Mouse (Mus musculus) bone marrow, adult 2 months (tissue): ENCODE data around the gene Plpp3. TPM values are rescaled to one million over a fixed set of nuclear protein-coding genes. Genes with fewer than 3 reads are reported as not detected.

ENCODE experiments used
- H3K27ac ChIP-seq: fragments of 200-500 bp; 2 replicates; pipeline ENCODE4 v1.5.1; 2012; ENCODE audit warnings: low read depth, mild to moderate bottlenecking, control low read depth, inconsistent platforms, low read length; ENCODE audit not compliant: control insufficient read depth, poor library complexity, insufficient read depth
- H3K4me1 ChIP-seq: fragments of 200-500 bp; 2 replicates; pipeline ENCODE4 v1.6.1; 2011; ENCODE audit warnings: low read length; ENCODE audit not compliant: control insufficient read depth, insufficient read depth
- H3K4me3 ChIP-seq: fragments of 200-500 bp; replicated peaks from 2 replicates; pipeline ENCODE3; 2011; ENCODE audit warnings: mild to moderate bottlenecking, low read depth, low read length, control low read depth; ENCODE audit not compliant: control insufficient read depth
- CTCF ChIP-seq: fragments of 200-500 bp; IDR thresholded peaks from 2 replicates; pipeline ENCODE4 v1.5.1; 2011; ENCODE audit warnings: low read length, control low read depth; ENCODE audit not compliant: control insufficient read depth, insufficient read depth
- POLR2A ChIP-seq: fragments of 200-500 bp; IDR thresholded peaks from 2 replicates; pipeline ENCODE4 v1.6.1; 2011; ENCODE audit warnings: low read depth, mild to moderate bottlenecking, control low read depth, low read length, borderline replicate concordance; ENCODE audit not compliant: control insufficient read depth
- WGBS: fragments of 180-500 bp; shearing (Covaris S2); methylation state at CpG from one replicate; pipeline ENCODE4 v1.1.7; 2018; 5-methylcytosine and 5-hydroxymethylcytosine counted together
- polyA plus RNA-seq: library from polyadenylated mRNA; stranded (reverse); fragments of >200 nt; gene quantifications from 2 replicates; pipeline ENCODE4 v1.2.4, GENCODE M21; 2011; ENCODE audit warnings: low replicate concordance; ENCODE audit not compliant: missing spikeins, insufficient read depth, insufficient read length

Gene Plpp3
- polyA plus RNA-seq, 1 experiment, result 7.9 TPM

GRCm38 (mm10) chr4:105223101-105223924 lies 66.2 kb downstream of the Plpp3 start:
- Histone ChIP-seq H3K4me1 (no peaks in the 10 kb centered on the region), H3K27ac (no peak overlapping the region), H3K4me3 (no peak overlapping the region)
- TF ChIP-seq POLR2A (no peak), CTCF (no peak)
- WGBS, result 83% methylated on average over 5 of the region's 5 CpGs

DNA sequence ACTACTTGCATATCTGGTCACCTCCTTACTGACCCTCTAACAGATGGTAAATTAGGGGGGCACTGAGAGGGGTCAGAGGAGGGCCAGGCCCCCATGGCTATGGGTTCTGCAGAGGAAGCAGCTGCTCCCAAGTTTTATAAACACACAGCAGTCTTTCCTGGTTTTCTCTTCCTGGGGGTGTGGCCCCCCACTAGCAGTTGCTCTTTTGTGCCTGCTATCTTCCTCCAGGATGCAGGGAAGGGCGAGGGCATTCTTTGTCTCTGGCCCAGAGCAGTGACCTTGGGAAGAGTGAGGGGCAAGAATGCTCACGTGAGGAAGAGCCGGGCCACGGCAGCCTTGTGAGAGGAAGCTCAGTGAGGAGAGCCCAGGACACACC lies 66.8 kb downstream of the Plpp3 start:
- H3K4me1 ChIP-seq, result no peaks in the 10 kb centered on the region
- no peak overlapping the region for H3K4me3 ChIP-seq
- 79% methylated on average over 4 of the region's 4 CpGs for WGBS
- TF ChIP-seq POLR2A (no peak), CTCF (no peak)
- H3K27ac ChIP-seq, result no peak overlapping the region

DNA sequence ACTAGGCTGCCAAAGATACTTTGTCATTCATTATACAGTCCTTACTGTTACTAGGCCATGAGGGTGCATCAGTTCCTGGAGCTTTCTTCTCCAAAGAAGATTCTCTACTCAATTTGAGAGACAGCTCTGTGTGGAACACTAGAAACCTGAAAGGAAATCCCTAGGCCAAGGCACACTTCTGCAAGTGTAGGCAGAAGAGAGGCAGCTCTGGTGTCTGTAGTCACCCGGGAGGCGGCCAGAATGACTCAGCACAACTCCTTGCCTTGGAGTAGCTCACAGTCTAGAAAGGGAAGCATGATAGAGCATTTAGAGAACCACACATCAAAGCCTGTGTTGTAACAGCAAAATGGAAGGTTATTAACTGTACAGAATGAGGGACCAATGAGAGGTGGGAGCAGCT lies 68.4 kb downstream of the Plpp3 start:
- Histone ChIP-seq H3K27ac (no peak overlapping the region), H3K4me3 (no peak overlapping the region), H3K4me1 (no peaks in the 10 kb centered on the region)
- TF ChIP-seq CTCF, result no peak
- 9% methylated on average over 2 of the region's 2 CpGs for WGBS

DNA sequence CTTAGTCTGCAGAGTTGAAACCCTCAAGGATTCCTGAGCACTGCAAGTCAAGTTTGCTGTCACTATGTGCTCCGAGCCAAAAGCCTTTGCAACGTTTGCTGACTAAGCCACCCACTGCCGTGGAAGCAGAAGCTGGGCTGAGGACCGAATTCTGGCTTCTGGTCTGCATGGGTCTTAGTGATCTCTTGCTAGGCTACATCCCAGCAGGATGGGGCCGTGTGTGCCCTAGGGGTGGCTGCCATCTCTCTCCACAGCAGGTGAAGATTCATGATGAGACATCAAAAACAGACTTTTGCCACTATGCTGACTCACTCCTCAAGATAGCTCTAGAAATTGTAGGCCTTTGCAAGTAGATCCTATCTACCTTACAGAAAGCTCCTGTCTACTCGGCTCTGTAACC lies 69.2 kb downstream of the Plpp3 start:
- no peak overlapping the region for H3K27ac ChIP-seq
- TF ChIP-seq POLR2A (no peak), CTCF (no peak)
- WGBS, result 53% methylated on average over 6 of the region's 6 CpGs
- no peak overlapping the region for H3K4me3 ChIP-seq
- no peaks in the 10 kb centered on the region for H3K4me1 ChIP-seq

DNA sequence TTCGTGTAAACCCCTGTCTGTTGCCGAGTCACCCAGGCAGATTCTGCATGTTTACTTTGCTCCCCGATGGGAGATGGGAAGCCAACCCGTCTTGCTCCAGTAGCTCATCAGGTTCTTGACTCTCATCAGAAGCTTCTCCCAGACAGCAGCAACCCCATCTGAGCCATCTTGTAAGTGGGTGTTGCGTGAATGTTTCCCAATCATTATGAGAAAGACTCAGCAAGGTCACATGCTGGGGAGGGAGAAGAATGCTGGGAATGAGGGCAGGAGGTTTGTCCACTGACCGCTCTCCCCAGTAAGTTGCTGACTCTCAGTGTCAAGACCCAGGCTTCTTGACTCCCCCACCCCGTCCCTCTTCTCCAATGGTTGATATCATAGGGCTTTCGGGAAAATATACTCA lies 73.0 kb downstream of the Plpp3 start:
- WGBS, result 82% methylated on average over 8 of the region's 8 CpGs
- Histone ChIP-seq H3K4me1 (no peaks in the 10 kb centered on the region), H3K4me3 (no peak overlapping the region), H3K27ac (no peak overlapping the region)
- TF ChIP-seq POLR2A (no peak), CTCF (no peak)

DNA sequence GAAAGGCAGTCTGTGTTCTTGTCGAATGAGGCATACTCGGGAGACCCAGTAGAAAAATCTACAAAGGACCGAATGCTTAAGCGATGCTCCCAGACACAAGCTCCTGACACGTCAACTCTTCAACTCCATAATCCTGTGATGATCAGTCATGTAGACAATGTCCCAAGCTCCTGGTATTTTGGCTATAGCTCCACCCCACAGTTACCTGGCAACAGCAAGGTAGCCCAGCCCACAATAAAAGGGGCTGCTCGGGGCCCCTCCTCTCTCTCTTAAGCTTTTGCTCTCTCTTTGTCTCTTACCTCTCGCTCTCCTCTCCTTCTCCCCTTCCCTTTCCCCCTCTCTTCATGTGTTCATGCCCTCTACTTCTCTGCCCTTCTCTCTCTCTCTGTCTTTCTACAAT lies 83.1 kb downstream of the Plpp3 start:
- Histone ChIP-seq H3K27ac (no peak overlapping the region), H3K4me1 (no peaks in the 10 kb centered on the region), H3K4me3 (no peak overlapping the region)
- no peak for TF ChIP-seq CTCF
- 90% methylated on average over 7 of the region's 7 CpGs for WGBS

DNA sequence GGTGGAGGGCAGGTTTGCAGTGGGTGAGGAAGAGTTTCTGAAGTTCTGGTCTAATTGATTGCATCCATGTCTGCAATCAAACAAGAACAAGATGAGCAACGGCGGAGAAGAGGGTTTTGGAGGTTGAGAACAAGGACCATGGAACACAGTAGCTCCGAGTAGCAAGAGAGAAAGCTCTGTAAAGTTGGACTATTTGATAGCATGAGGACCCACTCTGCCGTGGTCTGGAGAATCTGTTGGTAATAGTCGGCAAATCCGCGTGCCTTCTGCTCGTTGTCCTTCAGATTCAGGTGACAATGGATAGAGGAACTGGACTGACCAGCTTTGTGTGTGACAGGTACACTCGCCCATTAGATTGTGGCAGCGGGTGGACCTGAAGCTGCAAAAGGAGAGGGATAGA lies 87.8 kb downstream of the Plpp3 start:
- no peak overlapping the region for H3K4me3 ChIP-seq
- no peak overlapping the region for H3K27ac ChIP-seq
- TF ChIP-seq POLR2A (no peak), CTCF (no peak)
- WGBS, result 76% methylated on average over 10 of the region's 10 CpGs
- H3K4me1 ChIP-seq, result peaks cover 2% of the 10 kb centered on the region

DNA sequence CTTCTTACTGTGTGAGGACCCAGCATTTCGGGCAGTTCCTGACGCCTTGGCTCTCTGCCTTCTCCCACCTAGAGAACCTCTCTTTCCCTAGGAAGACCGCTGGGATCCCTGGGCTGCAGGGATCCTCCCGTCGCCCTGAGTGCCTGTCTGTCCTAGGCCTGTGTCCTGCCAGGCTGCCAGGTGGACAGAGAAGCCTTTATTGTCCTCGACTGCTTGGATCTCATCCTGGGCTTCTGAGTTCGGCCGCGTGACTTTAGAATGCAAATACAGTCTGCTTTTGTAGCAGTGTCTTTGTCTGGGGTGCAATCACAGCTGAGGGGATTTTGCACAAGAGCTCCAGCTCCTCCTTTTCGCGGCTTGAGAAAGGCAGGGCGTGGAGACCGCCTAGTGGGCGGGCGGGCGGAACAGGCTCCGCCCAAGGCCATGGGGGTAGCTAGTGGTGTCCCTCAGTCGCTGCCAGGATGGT lies 88.4 kb downstream of the Plpp3 start:
- Histone ChIP-seq H3K4me3 (no peak overlapping the region), H3K4me1 (peaks cover 2% of the 10 kb centered on the region), H3K27ac (no peak overlapping the region; the same call in 1 of the 2 replicates)
- TF ChIP-seq POLR2A (no peak), CTCF (no peak)
- 25% methylated on average over 18 of the region's 18 CpGs for WGBS

DNA sequence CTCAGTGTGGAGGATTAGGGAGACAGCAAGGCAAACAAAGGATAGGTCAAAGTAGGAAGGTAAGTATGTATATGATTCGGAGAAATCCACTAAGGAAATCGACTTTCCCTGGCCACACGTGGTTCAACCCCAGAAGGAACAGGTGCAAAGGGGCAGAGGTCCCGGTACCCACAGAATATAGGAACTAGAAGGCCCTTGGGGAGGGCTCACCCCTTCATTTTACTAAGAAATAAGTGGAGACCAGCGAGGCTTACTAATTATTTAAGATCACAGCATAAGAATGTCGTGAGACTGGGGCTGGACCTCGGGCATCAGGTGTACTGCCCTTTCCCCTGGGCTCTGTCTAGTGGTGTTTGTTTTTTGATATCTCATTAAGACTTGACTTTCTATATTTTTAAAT lies 89.2 kb downstream of the Plpp3 start:
- WGBS, result 78% methylated on average over 7 of the region's 7 CpGs
- Histone ChIP-seq H3K4me1 (peaks cover 2% of the 10 kb centered on the region), H3K27ac (no peak overlapping the region), H3K4me3 (no peak overlapping the region)
- TF ChIP-seq CTCF, result no peak
- no peak for TF ChIP-seq POLR2A
